In the genomic region with DNA sequence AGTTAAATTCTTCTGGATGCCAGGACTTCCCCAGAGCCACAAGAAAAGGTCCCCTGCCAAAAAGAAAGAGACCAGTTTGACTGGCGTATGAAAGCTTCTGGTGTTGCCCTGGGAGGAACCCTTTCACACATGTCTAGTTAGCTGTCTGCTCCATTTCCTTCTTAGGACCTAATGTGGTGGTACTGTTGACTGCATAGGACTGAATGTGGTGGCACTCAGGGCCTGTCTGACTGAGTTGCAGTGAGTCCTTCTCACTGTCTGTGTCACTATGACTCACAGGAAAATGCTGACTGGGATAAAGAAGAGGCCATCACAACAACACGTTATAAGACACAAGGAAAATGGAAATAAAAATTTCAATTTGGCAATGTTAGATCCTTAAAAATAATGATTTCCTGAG, we compare ENCODE assay signal across 34 mouse cellular contexts.
DNase-seq lines count a peak whose midpoint lies in the region; TF ChIP-seq lines count a peak whose summit lies in the region.
"Had no signal": no experiment of that assay in that cellular context is flagged by ENCODE, and none has a peak within 500 bp of the region (broad histone marks: within the 10 kb centered on the region; RNA-seq: fewer than 3 reads in every experiment).

No protein-coding gene starts in this region.

- H3K27me3 ChIP-seq in CH12.LX (replicated peaks), result no peaks in the 10 kb centered on the region
- H3K27me3 ChIP-seq: embryonic facial prominence, embryonic 12.5 days; forebrain, embryonic 12.5 days; heart, embryonic 15.5 days; hindbrain, embryonic 12.5 days; midbrain, embryonic 12.5 days; neural tube, embryonic 12.5 days; Patski had no signal

- H3K9ac ChIP-seq in CH12.LX (ENCODE audit: insufficient read depth, low read depth), result no peak overlapping the region
- H3K9ac ChIP-seq: embryonic facial prominence, embryonic 12.5 days; forebrain, embryonic 12.5 days; forebrain, postnatal 0 days; heart, embryonic 15.5 days; hindbrain, embryonic 12.5 days; limb, embryonic 15.5 days; liver, embryonic 14.5 days; midbrain, embryonic 12.5 days; neural tube, embryonic 12.5 days had no signal

- H3K4me2 ChIP-seq in CH12.LX (ENCODE audit: insufficient read depth, low read depth, poor library complexity, severe bottlenecking), result no peak overlapping the region
- H3K4me2 ChIP-seq: embryonic facial prominence, embryonic 12.5 days; forebrain, embryonic 12.5 days; heart, embryonic 15.5 days; hindbrain, embryonic 12.5 days; limb, embryonic 15.5 days; midbrain, embryonic 12.5 days; neural tube, embryonic 12.5 days had no signal

- no peak overlapping the region for H3K4me3 ChIP-seq in CH12.LX (replicated peaks in 1 of 3; ENCODE audit: low read depth in 2 of 3, low read length in 2 of 3, poor library complexity in 1 of 3)
- H3K4me3 ChIP-seq in macrophage (ENCODE audit: inconsistent target), result no peak overlapping the region
- H3K4me3 ChIP-seq: embryonic facial prominence, embryonic 12.5 days; forebrain, embryonic 12.5 days; heart, embryonic 10.5 days; heart, embryonic 15.5 days; hindbrain, embryonic 12.5 days; left cerebral cortex, adult 2 months; limb, embryonic 15.5 days; midbrain, embryonic 12.5 days; myocyte; neural tube, embryonic 12.5 days had no signal

- TF ChIP-seq RAD21 in CH12.LX (IDR thresholded peaks at IDR 0.05; ENCODE audit: low read depth, low read length), result no peak

- no peaks in the 10 kb centered on the region for H3K9me3 ChIP-seq in CH12.LX (replicated peaks; ENCODE audit: low read length)
- H3K9me3 ChIP-seq: embryonic facial prominence, embryonic 12.5 days; forebrain, embryonic 12.5 days; G1E; heart, embryonic 10.5 days; heart, embryonic 15.5 days; hindbrain, embryonic 12.5 days; limb, embryonic 15.5 days; midbrain, embryonic 12.5 days; neural tube, embryonic 12.5 days had no signal

- DNase-seq in 416B (ENCODE audit: low read depth), result peak; percentile 76
- DNase-seq in CH12.LX (ENCODE audit: extremely low read depth), result peak; percentile 43
- peak; percentile 12 for DNase-seq in brain, embryonic 14.5 days (ENCODE audit: low read depth)
- no peak for DNase-seq in left cerebral cortex, postnatal 10 days (ENCODE audit: extremely low spot score in 1 of 2, low spot score in 2 of 2)
- DNase-seq in layer of hippocampus, postnatal 25 days (ENCODE audit: extremely low spot score in 1 of 2, low spot score in 1 of 2), result no peak
- DNase-seq in urinary bladder, adult 18-20 months (ENCODE audit: low spot score in 2 of 2), result no peak
- DNase-seq: cerebellum, adult 11 months; cerebellum, adult 9-10 months; cerebellum, postnatal 36 days; embryo, embryonic 11 days; forebrain, postnatal 0 days; gastrocnemius, postnatal 25 days; heart, adult 11 months; heart, postnatal 36 days; kidney, adult 9 months; kidney, postnatal 25 days; lung, adult 2 months; lung, postnatal 10 days; thymus, postnatal 4 days had no signal

- in situ Hi-C loops in CH12.LX (cut with MboI; ENCODE audit: low pct_ligation_motif_present, low pct_unique_long_range_greater_than_20kb, low sequenced_read_pairs), result no loop called here

- H3K4me1 ChIP-seq in CH12.LX (ENCODE audit: control insufficient read depth in 1 of 2, insufficient read depth in 2 of 2), result peaks cover 0 to 9% of the 10 kb centered on the region in 2 experiments; a peak in 2 of 4 replicates
- H3K4me1 ChIP-seq: embryonic facial prominence, embryonic 12.5 days; forebrain, embryonic 12.5 days; heart, embryonic 10.5 days; heart, embryonic 15.5 days; hindbrain, embryonic 12.5 days; midbrain, embryonic 12.5 days; neural tube, embryonic 12.5 days had no signal

- dilution Hi-C loops in CH12.LX (cut with MboI; ENCODE audit: extremely low pct_ligation_motif_present, extremely low pct_unique_long_range_greater_than_20kb, low sequenced_read_pairs), result no loop called here

- H3K27ac ChIP-seq in CH12.LX (ENCODE audit: insufficient read depth, low read depth), result no peak overlapping the region
- H3K27ac ChIP-seq in macrophage, result peak overlapping the region; percentile 17
- H3K27ac ChIP-seq: embryonic facial prominence, embryonic 12.5 days; forebrain, embryonic 12.5 days; heart, embryonic 10.5 days; heart, embryonic 15.5 days; hindbrain, embryonic 12.5 days; hindbrain, postnatal 0 days; left cerebral cortex, adult 2 months; limb, embryonic 15.5 days; liver, embryonic 14.5 days; midbrain, embryonic 12.5 days; neural tube, embryonic 12.5 days had no signal

- WGBS in macrophage (ENCODE audit: missing documents), result 59% methylated on average over 2 of the region's 2 CpGs

- H3K79me2 ChIP-seq in CH12.LX (replicated peaks; ENCODE audit: control insufficient read depth, extremely low read depth, insufficient read depth, poor library complexity, severe bottlenecking) (no peaks in the 10 kb centered on the region), macrophage (ENCODE audit: inconsistent target) (no peaks in the 10 kb centered on the region)

- no peak for TF ChIP-seq POLR2A in CH12.LX (IDR thresholded peaks at IDR 0.05; ENCODE audit: low read depth, low read length)
- no peak for TF ChIP-seq POLR2A in brain, embryonic 14.5 days (IDR thresholded peaks at IDR 0.05; ENCODE audit: borderline replicate concordance, extremely low read depth, insufficient read depth, insufficient read length, poor library complexity, severe bottlenecking)

- peaks cover 0 to 14% of the 10 kb centered on the region in 2 experiments for H3K36me3 ChIP-seq in CH12.LX (replicated peaks in 1 of 2; ENCODE audit: control insufficient read depth in 1 of 2, insufficient read depth in 1 of 2, low read length in 1 of 2)
- H3K36me3 ChIP-seq in macrophage (ENCODE audit: inconsistent target), result peaks cover 7% of the 10 kb centered on the region; the same call in 1 of the 2 replicates
- H3K36me3 ChIP-seq: embryonic facial prominence, embryonic 12.5 days; forebrain, embryonic 12.5 days; hindbrain, embryonic 12.5 days; limb, embryonic 15.5 days; midbrain, embryonic 12.5 days; neural tube, embryonic 12.5 days had no signal

- TF ChIP-seq CTCF in CH12.LX (conservative IDR thresholded peaks at IDR 0.05 in 1 of 2, IDR thresholded peaks at IDR 0.05 in 1 of 2; ENCODE audit: low read depth in 2 of 2, low read length in 2 of 2), result no peak
- no peak for TF ChIP-seq CTCF in brain, embryonic 14.5 days (IDR thresholded peaks at IDR 0.05; ENCODE audit: borderline replicate concordance, extremely low read depth, insufficient read depth, insufficient read length)

- intact Hi-C loops in left cerebral cortex, postnatal 10 days (cut with DNase I), result no loop called here

- TF ChIP-seq EP300 in CH12.LX (IDR thresholded peaks at IDR 0.05; ENCODE audit: low read length), result no peak

TF ChIP-seq in CH12.LX, 34 proteins besides CTCF, POLR2A, EP300 and RAD21:
- TF ChIP-seq NELFE (IDR thresholded peaks at IDR 0.05; ENCODE audit: low read depth, low read length) (no peak), JUND (conservative IDR thresholded peaks at IDR 0.05; ENCODE audit: low read depth, low read length) (no peak), CHD1 (IDR thresholded peaks at IDR 0.05; ENCODE audit: low read depth, low read length) (no peak), MYC (IDR thresholded peaks at IDR 0.05; ENCODE audit: low read depth, low read length) (no peak), MXI1 (IDR thresholded peaks at IDR 0.05; ENCODE audit: low read depth, low read length) (no peak), ZMIZ1 (IDR thresholded peaks at IDR 0.05; ENCODE audit: low read depth, low read length) (no peak), TBP (conservative IDR thresholded peaks at IDR 0.05; ENCODE audit: low read depth, low read length) (no peak), SIN3A (IDR thresholded peaks at IDR 0.05; ENCODE audit: low read length) (no peak), ZKSCAN1 (IDR thresholded peaks at IDR 0.05; ENCODE audit: borderline replicate concordance, low read depth, low read length) (no peak), GABPA (IDR thresholded peaks at IDR 0.05; ENCODE audit: insufficient replicate concordance, low read depth, low read length) (no peak), ZC3H11A (IDR thresholded peaks at IDR 0.05; ENCODE audit: low read depth, low read length) (no peak), RCOR1 (conservative IDR thresholded peaks at IDR 0.05; ENCODE audit: low read depth, low read length) (no peak), BHLHE40 (IDR thresholded peaks at IDR 0.05; ENCODE audit: low read depth, low read length) (no peak), JUN (IDR thresholded peaks at IDR 0.05; ENCODE audit: insufficient read depth, low read depth, low read length) (no peak), E2F4 (IDR thresholded peaks at IDR 0.05; ENCODE audit: insufficient replicate concordance, low read depth, low read length) (no peak), HCFC1 (IDR thresholded peaks at IDR 0.05; ENCODE audit: low read depth, low read length) (no peak)

Comparison
In these comparisons a context has a peak if more than half of its experiments do, and no peak if none do; other contexts are left out.
1. DNase-seq: peak in 416B (single experiment), CH12.LX (single experiment) and brain, embryonic 14.5 days (single experiment); none in left cerebral cortex, postnatal 10 days (0 of 2), layer of hippocampus, postnatal 25 days (0 of 2) and urinary bladder, adult 18-20 months (0 of 2).